Mouse (Mus musculus): Measurements from ENCODE around the gene Junb.
A peak's percentile ranks its signal among the peaks of the same experiment; 100 is the strongest.

The Junb gene

GRCm38 (mm10) chr8:84978248-84978940 is at the start of gene Junb:
Junb (minus strand) TSS chr8:84978718.
- DNase-seq, result peak; percentile 96 to 98

GRCm38 (mm10) chr8:85027922-85028321 is 49.4 kb upstream of the Junb start:
- no peak for DNase-seq

GRCm38 (mm10) chr8:85027516-85027855 is 49.0 kb upstream of the Junb start:
- DNase-seq, result peak in 1 of 2 experiments; percentile 34

- DNase-seq, result peak; percentile 98 to 99
Measured at GRCm38 (mm10) chr8:85026670-85027515, 48.4 kb upstream of the Junb start, which contains the start of gene Trir. Trir (plus strand) TSS chr8:85026823.

- peak; percentile 90 to 93 for DNase-seq
Measured at GRCm38 (mm10) chr8:85025098-85025932, 46.8 kb upstream of the Junb start, which contains the start of gene Asna1. Asna1 (minus strand) TSS chr8:85025281.

- no peak for DNase-seq
Measured at GRCm38 (mm10) chr8:85023846-85024245, 45.3 kb upstream of the Junb start.

- DNase-seq, result no peak
Measured at GRCm38 (mm10) chr8:85021514-85022055, 43.1 kb upstream of the Junb start.

GRCm38 (mm10) chr8:85017209-85017608 is 38.7 kb upstream of the Junb start:
- no peak for DNase-seq

GRCm38 (mm10) chr8:85016724-85017123 is 38.2 kb upstream of the Junb start:
- DNase-seq, result no peak

GRCm38 (mm10) chr8:85014431-85014830 is 35.9 kb upstream of the Junb start, which contains the start of gene Best2:
Best2 (minus strand) TSS chr8:85014531.
- DNase-seq, result no peak

GRCm38 (mm10) chr8:85013230-85013840 is 34.8 kb upstream of the Junb start:
- peak; percentile 84 to 89 for DNase-seq

GRCm38 (mm10) chr8:85011242-85011641 is 32.7 kb upstream of the Junb start:
- peak in 1 of 2 experiments; percentile 21 for DNase-seq

- peak; percentile 33 to 73 for DNase-seq
Measured at GRCm38 (mm10) chr8:85007686-85008085, 29.2 kb upstream of the Junb start.

GRCm38 (mm10) chr8:84997649-84998295 is 19.3 kb upstream of the Junb start:
- peak; percentile 91 to 97 for DNase-seq

GRCm38 (mm10) chr8:84996978-84997377 is 18.5 kb upstream of the Junb start:
- no peak for DNase-seq

- DNase-seq, result no peak
Measured at GRCm38 (mm10) chr8:84995680-84996079, 17.2 kb upstream of the Junb start.

GRCm38 (mm10) chr8:84994375-84994774 is 15.9 kb upstream of the Junb start:
- no peak for DNase-seq

- peak; percentile 95 to 97 for DNase-seq
Measured at GRCm38 (mm10) chr8:84990836-84991235, 12.3 kb upstream of the Junb start.

- peak; percentile 98 to 99 for DNase-seq
Measured at GRCm38 (mm10) chr8:84990349-84990748, 11.8 kb upstream of the Junb start, which contains the start of gene Hook2. Hook2 (plus strand) TSS chr8:84990603.

GRCm38 (mm10) chr8:84989810-84990209 is 11.3 kb upstream of the Junb start:
- DNase-seq, result peak; percentile 94 to 98

GRCm38 (mm10) chr8:84989311-84989731 is 10.8 kb upstream of the Junb start:
- peak; percentile 92 to 94 for DNase-seq

Measured in kidney, postnatal 36 days (tissue).